Mouse (Mus musculus) megakaryocyte, embryonic 14.5 days (primary cell): ENCODE results near the gene Zbed5.

Source experiments
- FLI1 ChIP-seq: IDR thresholded peaks from 2 replicates; pipeline ENCODE4 v1.6.1; 2012; ENCODE audit warnings: low read length, inconsistent platforms, mixed read lengths
- GATA1 ChIP-seq: IDR thresholded peaks from 3 replicates; pipeline ENCODE4 v1.6.1; 2012; ENCODE audit warnings: mixed read lengths, low read length, inconsistent platforms, borderline replicate concordance

DNA sequence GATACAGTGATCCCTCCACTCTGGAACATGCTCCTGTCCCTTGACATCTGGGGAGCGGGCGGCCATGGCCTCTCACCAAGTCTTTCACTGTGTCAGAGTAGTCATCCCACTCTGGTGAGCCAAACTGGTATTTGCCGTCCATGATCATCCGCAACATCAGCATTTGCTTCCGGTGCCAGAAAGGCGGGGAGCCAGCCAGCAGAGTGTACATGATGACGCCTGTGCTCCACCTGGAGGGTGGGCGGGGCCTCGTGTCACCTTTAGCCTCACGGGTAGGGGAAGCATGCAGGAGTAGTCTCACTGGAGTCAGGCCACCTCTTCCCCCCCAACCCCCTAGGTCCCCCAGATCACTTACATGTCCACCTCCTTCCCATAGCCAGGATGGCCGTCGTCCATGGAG lies 29.7 kb upstream of the Zbed5 start:
- TF ChIP-seq FLI1, result no peak
- TF ChIP-seq GATA1, result no peak
